Mouse (Mus musculus): Measurements from ENCODE around the gene Camta1.

Camta1 gene

DNA sequence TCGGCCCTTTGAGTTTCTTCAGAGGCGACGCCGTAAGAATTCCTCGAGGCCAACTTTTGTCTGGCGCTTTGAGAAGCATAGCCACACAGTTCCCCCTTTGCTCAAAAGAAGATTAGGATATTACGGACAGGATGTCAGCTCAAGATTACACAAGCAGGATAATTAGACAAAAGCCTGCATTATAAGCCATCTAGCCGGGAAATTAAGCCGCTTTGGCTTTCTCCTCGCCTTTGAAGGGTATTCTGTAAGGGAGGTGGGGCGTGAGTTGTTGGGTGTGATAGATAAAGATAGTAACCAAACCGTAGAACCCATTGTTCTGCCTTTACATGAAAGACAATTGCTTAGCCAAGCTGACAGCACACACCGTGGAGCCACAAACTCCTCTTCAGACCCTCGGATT is 579.6 kb downstream of the Camta1 start:
- DNase-seq (ENCODE audit: low read depth, low spot score) = no peak

DNA sequence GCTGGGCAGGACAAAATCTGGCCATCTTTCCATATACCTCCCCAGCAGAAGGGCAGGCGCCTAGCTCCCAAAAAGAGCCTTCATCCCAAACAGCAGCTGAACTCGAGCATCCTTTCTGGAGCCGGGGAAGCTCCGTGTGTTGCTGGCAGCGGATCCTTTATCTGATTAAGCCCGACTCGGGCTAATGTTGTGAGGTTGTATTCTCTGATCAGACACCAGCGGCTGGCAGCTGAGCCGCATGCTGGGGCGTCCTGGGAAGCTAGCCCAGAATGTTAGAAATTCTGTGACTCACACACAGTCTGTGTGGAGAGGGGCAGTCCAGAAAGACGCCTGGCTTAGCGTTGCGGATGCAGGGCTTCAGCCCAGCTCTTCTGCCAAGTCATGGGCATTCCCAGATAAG is 586.4 kb downstream of the Camta1 start:
- DNase-seq (ENCODE audit: low read depth, low spot score) = no peak

DNA sequence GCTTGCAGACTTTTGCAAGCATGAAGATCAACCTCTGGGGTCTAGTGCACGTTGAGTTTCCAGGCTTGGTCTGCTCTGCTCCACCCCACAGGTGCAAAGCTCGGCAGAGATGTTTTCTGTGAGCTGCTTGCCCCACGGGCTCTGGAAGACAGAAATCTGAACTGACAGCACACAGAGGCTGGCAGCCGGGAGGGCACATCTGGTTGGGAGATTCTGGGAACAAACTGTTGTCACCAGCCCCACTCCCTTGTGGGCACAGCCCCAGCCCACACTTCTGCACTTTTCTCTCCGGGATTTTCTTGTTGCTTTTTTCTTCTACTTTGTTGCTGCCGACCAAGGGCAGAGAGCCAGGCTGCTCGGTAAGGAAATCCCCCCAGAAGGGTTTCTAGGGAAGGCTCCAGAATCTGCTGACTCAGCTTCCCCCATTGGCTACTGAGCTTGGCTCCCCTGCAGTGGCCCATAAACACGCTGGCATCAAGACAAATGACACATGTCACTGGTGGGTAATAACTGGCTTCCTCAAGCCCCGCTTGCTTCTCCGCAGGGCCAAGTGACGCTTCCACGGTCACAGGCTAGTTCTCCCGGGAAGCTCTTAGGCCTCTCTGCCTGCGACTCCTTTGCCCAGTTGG is 597.8 kb downstream of the Camta1 start:
- DNase-seq (ENCODE audit: low read depth, low spot score) = no peak

DNA sequence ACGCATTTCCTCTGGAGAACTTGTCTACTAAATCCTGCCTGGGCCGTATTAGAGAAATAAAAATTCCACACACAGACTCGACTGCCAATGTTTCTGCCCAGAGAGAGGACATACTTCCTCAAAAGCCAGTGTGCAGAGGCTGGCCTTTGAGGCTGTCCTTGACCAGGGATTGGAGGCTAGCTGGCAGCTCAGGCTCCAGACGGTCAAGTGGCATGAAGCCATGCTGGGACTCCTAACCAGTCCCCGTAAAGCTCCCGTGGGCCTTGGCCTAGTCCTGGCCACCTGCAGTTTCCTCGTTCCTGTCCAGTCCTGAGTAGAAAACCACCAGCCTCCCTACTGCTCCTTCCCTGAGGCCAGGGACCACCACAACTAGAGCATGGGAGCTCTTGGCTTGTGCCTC is 598.6 kb downstream of the Camta1 start:
- DNase-seq (ENCODE audit: low read depth, low spot score) = no peak

DNA sequence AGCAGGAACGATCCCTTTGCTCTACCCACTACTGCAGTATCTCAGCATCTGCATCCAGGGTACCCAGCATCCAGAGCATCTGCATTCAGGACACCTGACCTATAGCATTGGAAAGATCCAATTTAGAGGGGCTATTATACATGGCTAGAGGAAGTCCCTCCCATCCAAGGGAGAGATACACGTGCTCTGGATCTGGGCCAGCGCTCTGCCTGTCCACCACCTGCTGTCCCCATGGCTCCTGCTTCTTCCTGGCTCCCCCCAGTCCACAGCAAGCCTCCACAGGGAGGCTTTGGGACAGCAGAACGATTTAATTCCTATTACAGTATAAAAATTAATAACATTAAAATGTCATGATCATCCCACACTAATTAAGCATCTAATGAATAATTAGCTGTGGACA is 605.1 kb downstream of the Camta1 start:
- no peak for DNase-seq (ENCODE audit: low read depth, low spot score)

DNA sequence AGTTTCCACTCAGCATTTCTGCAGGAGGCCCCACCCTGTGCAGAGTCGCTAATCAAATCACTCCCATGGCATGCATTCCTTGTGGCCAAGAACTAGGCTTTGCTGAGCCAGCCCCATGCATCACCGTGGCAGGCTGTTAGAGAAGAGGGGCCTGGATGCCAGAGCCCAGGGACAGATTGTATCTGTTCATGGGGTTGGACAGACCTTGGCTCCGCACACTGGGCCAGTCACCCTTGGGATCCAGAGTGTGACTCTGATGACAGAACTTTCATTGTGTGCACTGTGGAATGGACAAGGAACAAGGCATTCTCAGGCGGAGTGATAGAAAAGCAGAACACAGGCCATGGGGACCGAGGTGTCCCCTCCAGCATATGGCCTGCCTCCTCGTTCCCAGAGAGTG is 610.9 kb downstream of the Camta1 start:
- DNase-seq (ENCODE audit: low read depth, low spot score) = no peak

DNA sequence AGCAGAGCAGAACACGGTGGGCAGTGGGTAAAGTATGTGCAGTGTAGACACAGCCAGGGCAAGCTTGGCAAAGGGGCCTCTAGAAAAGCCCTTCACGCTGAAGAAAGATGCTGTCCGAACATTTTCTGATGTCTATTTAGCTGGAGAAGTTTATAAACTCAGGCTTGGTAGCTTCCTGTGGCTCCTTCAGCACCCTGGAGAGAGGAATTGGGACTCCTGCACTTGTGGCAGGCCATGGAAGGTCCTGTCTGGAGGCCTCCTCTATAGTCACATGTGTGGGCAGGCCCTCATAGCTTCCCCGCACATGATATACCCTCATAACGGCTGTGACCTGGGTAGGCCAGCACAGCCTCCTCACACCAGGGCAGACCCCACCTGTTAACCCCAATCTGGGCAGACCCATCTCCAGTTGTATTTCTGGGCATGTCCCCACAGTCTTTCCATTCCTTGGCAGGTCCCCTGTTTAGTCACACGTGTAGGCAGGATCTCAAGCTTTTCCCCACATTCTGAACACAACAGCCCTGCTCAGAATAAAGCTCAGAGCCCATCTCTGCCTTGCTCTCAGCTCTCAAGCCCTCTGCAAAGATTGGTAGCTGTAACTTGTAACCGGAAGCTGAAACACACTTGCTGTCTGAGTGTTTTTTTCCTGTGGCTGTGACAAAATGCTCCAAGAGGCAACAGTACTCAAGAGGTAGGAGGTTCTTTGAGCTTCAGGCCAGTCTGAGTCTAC is 616.4 kb downstream of the Camta1 start:
- no peak for DNase-seq (ENCODE audit: low read depth, low spot score)

DNA sequence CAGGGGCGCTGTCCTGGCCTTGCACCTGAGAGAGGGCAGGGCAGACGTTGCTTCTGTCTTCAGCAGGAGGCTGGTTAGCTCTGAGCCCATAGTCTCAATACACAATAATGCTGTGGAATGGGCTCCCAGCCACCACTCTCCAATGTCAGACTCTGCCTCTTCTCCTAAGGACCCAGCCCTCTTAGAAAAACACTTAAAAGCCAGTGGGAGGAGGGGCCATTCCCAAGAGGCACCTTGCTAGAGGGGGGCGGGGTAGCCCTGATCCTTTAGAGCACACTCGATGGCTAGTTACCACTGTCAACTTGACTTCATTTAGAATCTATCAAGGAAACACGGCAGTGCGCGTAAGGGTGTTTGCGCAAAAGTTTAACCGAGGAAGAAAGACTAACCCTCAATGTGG is 618.2 kb downstream of the Camta1 start:
- DNase-seq (ENCODE audit: low read depth, low spot score) = no peak

DNA sequence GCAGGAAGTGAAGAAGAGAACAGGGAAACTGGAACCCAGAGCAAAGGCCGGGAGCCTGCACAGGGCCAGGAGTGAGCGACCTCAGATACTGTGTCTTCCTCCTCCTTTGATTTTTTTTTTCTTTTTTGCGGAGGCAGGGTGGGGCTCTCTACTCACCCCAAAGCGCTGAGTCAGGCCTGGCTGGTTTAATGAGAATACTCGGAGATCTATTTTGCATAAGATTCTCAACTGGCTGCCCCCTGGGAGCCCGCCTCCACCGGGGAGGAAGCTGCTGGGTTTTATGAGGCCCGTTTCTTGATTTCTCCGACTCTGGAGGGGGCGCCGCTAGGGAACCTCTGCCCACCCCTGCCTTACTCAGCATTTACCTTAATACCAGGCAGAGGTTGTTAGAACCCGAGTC is 618.9 kb downstream of the Camta1 start:
- DNase-seq (ENCODE audit: low read depth, low spot score) = no peak

DNA sequence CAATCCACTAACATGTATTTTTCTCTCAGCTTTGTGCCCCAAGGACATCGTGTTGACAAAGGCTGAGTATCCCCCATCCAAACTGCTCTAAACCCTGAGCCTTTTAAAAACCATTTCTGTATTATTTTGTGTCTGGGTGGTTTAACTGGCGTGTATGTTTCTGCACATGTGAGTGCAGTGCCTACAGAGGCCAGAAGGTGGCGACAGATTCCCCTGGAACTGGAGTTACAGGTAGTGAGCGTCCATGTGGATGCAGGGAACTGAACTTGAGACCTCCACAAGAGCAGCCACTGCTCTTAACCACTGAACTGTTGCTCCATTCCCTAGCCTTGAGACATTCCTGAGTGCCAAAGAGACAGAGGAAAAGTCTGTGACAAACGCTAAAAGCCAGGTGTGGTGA is 621.2 kb downstream of the Camta1 start:
- no peak for DNase-seq (ENCODE audit: low read depth, low spot score)

DNA sequence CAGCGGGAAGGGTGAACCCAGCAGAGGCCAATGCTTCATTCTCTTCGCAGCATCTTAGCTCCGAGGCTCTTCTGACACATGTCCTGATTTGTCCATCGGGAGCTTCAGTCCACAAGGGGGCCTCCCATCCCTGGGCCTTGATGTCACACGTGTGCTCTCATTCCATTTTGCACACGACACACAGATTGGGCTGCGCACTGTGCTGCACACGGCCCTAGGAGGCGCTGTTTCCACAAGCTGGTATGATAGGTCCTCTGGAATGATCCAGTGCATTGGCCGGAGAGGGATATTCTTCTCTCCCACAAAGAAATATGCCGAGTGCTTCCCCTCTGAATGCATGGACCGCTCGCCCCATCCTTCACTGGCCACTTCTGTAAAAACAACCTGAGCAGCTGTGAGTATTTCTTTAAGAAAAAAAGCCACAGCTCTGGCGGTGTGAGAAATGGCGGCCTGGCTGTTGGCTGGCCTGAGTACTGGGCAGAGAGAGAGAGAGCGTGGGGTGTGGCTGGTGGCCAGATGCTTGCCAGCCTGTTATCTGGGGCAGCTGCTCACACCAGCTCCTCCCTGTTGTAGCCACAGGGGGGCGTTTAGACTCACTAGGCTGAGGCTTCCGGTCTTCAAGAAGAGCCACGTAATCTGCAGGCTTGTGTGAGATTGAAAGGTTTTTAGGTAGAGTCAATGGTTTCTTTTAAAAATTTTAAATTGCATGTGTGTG is 622.5 kb downstream of the Camta1 start:
- no peak for DNase-seq (ENCODE audit: low read depth, low spot score)

DNA sequence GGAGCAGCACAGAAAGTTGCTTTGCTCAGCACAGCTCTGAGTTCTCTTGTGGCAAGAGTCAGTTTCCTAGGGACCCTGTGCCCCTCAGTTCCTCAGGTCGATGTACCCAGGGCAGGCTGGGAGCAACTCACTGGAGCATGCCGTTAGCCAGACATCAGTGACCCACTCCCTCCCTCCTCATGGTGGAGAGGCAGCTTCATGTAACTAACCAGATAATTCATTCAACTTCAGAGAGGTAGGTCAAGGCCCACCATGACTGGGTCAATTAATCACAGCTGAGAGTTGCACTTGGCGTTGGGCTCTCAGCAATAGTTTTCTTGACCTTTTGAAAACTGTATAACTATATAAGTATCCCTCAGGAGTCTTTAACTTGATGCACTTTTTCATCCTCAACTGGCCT is 624.2 kb downstream of the Camta1 start:
- no peak for DNase-seq (ENCODE audit: low read depth, low spot score)

DNA sequence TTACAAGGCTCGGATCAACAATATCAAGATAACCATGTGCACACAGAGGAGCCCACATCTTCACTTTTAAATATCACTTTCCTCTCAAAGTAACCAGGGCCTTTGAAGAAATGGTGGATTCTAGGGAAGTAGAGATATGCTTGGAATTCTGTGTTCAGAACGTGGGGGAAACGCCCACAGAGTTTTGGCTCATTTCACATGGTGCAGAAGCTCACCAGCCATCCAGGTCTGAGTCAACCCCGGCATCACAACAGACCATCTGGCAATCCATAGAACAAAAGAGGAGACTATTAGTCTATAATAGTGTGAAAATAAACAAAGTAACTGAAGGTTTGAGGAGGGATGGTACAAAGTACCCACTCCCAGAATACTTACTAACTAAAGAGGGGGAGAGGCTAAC is 626.7 kb downstream of the Camta1 start:
- DNase-seq (ENCODE audit: low read depth, low spot score) = no peak

DNA sequence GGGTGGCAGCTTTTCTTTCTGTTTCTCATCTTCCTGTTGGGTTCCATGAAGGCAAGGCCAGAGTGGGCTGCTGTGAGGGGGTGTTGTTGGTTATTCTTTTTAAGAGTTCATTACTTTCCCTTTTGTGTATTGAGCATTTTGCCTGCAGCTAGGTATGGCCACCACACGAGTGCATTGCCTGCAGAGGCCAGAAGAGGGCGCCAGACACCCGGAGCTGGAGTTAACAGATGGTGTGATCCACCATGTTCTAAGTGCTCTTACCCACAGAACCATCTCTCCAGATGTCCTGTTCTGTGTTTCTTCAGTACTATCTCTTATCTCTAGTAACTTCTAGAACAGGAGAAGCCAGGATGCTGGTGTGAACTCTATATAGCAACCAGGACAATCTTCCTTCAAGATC is 629.6 kb downstream of the Camta1 start:
- no peak for DNase-seq (ENCODE audit: low read depth, low spot score)

DNA sequence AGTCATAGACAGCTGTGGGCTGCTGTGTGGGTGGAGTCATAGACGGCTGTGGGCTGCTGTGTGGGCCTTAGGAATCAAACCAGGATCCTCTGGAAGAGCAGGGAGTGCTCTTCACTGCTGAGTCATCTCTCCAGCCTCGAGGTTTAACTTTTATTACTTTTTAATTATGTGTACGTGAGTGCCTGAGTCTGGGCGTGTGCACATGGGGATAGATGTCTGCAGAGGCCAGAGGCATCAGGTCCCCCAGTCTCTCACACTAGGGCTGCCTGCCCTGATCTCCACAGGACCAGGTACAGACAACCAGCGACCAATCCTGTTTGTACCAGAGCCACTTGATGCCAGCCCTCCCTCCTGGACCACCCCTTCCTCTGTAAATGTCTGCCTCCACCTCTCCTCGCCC is 632.6 kb downstream of the Camta1 start:
- DNase-seq (ENCODE audit: low read depth, low spot score) = no peak

DNA sequence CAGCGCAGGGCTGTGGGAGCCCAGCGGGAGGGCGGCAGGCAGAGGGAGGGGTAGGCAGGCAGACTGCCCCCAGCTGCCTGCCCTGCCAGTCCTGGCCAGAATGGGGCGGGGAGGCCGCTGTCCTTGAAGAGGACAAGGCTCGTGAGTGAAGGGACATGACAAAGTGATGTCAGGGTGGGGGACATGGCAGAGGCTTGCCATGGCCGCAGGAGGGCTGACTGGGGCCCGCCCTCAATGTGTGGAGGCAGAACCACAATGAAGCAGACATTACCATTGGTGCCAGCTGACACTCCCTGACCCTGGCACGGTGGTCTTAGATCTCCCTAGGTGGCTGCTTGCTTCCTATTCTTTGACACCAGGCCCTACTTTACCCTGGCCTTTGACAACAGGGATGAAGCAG is 635.2 kb downstream of the Camta1 start:
- no peak for DNase-seq (ENCODE audit: low read depth, low spot score)

DNA sequence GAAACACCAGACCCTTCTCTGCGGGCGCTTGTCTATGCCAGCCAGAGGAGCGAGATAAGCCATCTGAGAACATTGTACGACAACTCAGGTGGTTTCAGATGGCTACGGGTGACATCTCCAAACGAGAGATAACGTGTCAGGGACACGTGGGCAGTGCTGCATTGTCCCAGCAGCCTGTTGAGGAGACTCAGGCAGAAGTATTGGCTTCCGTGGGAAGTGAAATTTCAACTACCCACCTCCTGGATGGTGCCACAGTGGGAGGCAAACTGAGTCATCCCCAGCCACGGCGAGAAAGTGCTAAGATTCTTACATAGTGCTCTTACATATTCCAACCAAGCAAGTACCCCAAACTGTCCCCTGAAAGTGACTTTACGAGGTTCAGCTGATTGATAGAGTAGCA is 637.7 kb downstream of the Camta1 start:
- DNase-seq (ENCODE audit: low read depth, low spot score) = no peak

DNA sequence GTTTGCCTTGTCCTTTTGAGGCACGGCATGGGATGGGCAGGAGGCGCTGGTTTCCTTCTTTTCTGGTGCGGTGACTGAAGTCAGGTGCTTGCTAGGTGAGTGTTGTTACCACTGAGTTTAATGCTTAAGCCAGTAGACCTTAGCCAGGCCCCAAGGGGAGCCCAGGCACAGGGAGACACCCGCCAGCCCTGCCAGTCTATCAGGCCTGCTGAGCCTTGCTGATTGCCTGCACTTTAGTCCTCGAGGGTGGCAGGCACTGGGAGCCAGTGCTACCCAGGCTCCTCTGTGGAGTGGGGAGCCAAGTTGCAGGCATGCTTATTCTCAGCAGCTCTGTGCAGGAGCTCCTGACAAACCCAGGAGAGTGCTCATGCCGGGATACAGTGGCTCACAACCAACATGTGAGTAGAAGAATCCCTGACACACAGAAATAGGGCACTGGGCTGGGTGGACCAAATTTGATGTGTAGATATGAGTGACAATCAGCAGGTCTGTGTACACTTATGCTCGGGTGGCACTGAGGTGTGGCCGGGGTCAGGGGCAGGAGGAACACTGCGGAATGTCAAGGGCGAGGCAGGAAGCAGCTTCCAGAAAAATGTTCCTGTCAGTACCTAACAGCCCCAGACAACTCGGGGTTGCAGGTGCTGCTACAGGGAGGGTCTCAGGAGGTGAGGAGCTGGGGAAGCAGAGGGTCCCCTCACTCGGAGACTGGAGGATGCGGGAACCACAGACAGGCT is 638.2 kb downstream of the Camta1 start:
- DNase-seq (ENCODE audit: low read depth, low spot score) = no peak

DNA sequence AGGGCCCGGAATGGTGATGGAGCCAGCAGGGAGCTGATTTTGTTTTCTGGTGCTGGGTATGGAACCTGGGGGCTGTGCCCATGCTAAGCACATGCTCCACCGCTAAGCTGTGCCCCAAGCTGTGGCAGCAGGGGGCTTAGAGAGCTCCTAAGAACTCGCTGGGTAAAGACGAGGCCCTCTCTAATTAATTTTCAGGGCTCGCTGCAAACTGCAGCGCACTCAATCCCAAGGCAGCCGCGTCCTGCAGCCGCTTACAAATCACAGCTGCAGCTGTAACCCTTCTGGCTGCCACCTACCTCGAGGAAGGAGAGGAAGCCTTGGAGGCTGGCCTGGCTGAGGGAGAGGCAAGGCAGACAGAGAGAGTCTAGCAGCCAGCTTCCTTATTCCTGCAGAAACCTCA is 639.0 kb downstream of the Camta1 start:
- no peak for DNase-seq (ENCODE audit: low read depth, low spot score)

DNA sequence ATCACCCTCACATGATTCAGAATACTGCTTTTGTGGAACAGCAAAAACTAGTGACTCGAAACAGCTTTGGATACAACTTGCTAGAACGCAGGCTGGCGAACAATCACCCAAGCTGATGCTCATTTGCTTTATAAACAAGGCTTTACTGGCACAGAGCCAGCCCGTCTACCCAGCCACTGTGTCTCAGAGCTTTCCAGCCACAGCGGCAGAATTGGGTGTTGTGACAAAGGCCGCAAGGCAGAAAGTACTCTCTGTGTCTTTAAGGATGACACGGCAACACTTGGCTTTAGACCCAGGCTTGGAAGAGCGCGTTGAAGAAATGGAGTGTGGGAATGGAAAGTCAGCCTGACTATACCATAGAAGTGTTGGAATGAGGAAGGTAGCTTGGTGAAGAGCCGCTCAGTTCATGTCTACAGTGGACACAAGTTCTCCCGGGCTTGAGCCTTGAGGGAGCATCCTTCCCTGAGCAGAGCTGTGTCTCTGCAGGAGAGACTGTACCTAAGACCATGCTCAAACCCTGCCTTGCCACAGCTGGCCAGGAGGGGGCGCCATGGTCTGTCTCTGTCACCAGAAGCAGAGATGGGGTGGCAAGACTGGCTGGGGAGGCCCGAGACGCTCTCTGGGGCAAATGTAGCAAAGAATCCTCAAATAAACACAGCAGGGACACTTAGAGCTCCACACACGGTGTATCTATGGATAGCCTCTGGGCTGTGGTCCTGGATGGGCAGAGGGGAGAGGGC is 645.0 kb downstream of the Camta1 start:
- no peak for DNase-seq (ENCODE audit: low read depth, low spot score)

DNA sequence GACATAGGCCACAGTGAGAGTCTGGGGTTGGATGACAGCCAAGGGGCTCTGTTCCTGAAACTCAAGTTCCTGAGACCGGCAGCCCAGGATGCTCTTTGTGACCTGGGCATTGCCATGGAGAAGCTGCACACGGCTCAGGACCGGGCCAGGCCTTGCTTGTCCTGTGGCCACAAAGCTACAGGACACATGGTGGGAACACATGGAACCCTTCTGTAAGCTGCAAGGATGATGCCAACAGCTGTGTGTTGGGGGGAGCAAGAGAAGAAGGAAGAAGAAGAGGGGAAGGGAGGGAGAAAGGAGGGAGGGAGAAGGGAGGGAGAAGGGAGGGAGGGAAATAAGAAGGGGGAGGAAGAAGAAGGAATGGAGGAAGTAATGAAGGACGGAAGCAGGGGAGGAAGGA is 645.8 kb downstream of the Camta1 start:
- no peak for DNase-seq (ENCODE audit: low read depth, low spot score)

DNA sequence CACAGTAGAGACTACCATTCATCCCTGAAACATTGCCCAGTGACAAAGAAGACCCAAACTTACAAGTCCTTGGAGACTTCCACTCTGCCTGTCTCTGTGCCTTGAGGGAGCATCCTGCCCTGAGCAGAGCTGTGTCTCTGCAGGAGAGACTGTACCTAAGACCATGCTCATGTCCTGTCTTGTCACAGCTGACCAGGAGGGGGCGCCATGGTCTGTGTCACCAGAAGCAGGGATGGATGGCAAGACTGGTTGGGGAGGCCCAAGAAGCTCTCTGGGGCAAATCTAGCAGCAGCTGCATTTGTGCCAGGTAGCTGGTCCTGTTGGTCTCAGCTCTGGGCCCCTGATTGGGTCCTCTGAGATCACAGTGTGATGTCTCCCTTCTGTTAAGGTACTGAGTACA is 646.5 kb downstream of the Camta1 start:
- DNase-seq (ENCODE audit: low read depth, low spot score) = no peak
